Mouse (Mus musculus): ENCODE measurements around the gene Luc7l3.

Gene Luc7l3

GRCm38 (mm10) chr11:94321931-94322400 lies at the start of gene Luc7l3:
Luc7l3 (minus strand) TSS chr11:94321988.
- peak; percentile 89 for DNase-seq (ENCODE audit: low read depth, low spot score)

- no peak for DNase-seq (ENCODE audit: low read depth, low spot score)
Measured at GRCm38 (mm10) chr11:94370809-94371208, 49.0 kb upstream of the Luc7l3 start.

- no peak for DNase-seq (ENCODE audit: low read depth, low spot score)
Measured at GRCm38 (mm10) chr11:94369981-94370380, 48.2 kb upstream of the Luc7l3 start.

GRCm38 (mm10) chr11:94365340-94365739 lies 43.6 kb upstream of the Luc7l3 start:
- DNase-seq (ENCODE audit: low read depth, low spot score), result no peak

GRCm38 (mm10) chr11:94363690-94364089 lies 41.9 kb upstream of the Luc7l3 start:
- DNase-seq (ENCODE audit: low read depth, low spot score), result no peak

GRCm38 (mm10) chr11:94362101-94362500 lies 40.3 kb upstream of the Luc7l3 start:
- DNase-seq (ENCODE audit: low read depth, low spot score), result no peak

GRCm38 (mm10) chr11:94361166-94361870 lies 39.5 kb upstream of the Luc7l3 start:
- no peak for DNase-seq (ENCODE audit: low read depth, low spot score)

- DNase-seq (ENCODE audit: low read depth, low spot score), result no peak
Measured at GRCm38 (mm10) chr11:94359168-94359567, 37.4 kb upstream of the Luc7l3 start.

GRCm38 (mm10) chr11:94355521-94356217 lies 33.9 kb upstream of the Luc7l3 start:
- DNase-seq (ENCODE audit: low read depth, low spot score), result no peak

GRCm38 (mm10) chr11:94351094-94351493 lies 29.3 kb upstream of the Luc7l3 start:
- no peak for DNase-seq (ENCODE audit: low read depth, low spot score)

GRCm38 (mm10) chr11:94350337-94350736 lies 28.5 kb upstream of the Luc7l3 start:
- no peak for DNase-seq (ENCODE audit: low read depth, low spot score)

GRCm38 (mm10) chr11:94349839-94350238 lies 28.1 kb upstream of the Luc7l3 start:
- DNase-seq (ENCODE audit: low read depth, low spot score), result no peak

- no peak for DNase-seq (ENCODE audit: low read depth, low spot score)
Measured at GRCm38 (mm10) chr11:94347063-94347575, 25.3 kb upstream of the Luc7l3 start.

- no peak for DNase-seq (ENCODE audit: low read depth, low spot score)
Measured at GRCm38 (mm10) chr11:94346611-94347010, 24.8 kb upstream of the Luc7l3 start.

- DNase-seq (ENCODE audit: low read depth, low spot score), result no peak
Measured at GRCm38 (mm10) chr11:94345926-94346325, 24.1 kb upstream of the Luc7l3 start.

GRCm38 (mm10) chr11:94344470-94344869 lies 22.7 kb upstream of the Luc7l3 start:
- no peak for DNase-seq (ENCODE audit: low read depth, low spot score)

- DNase-seq (ENCODE audit: low read depth, low spot score), result no peak
Measured at GRCm38 (mm10) chr11:94343955-94344358, 22.2 kb upstream of the Luc7l3 start.

GRCm38 (mm10) chr11:94342114-94342905 lies 20.5 kb upstream of the Luc7l3 start:
- DNase-seq (ENCODE audit: low read depth, low spot score), result no peak

GRCm38 (mm10) chr11:94340948-94341933 lies 19.5 kb upstream of the Luc7l3 start:
- DNase-seq (ENCODE audit: low read depth, low spot score), result no peak

GRCm38 (mm10) chr11:94339732-94340585 lies 18.2 kb upstream of the Luc7l3 start:
- DNase-seq (ENCODE audit: low read depth, low spot score), result no peak
